Mouse (Mus musculus) cortical plate, adult 2 months (tissue): Measurements from ENCODE around the gene Rdh7.

Experiments used
- CTCF ChIP-seq: fragments of 200-500 bp; IDR thresholded peaks from 2 replicates; pipeline ENCODE4 v1.5.1; 2011; ENCODE audit warnings: mild to moderate bottlenecking, control low read depth, low read length; ENCODE audit not compliant: insufficient read depth; ENCODE audit errors: extremely low read depth
- POLR2A ChIP-seq: fragments of 200-500 bp; IDR thresholded peaks from 2 replicates; pipeline ENCODE4 v1.6.1; 2011; ENCODE audit warnings: mild to moderate bottlenecking, low read length, control low read depth; ENCODE audit not compliant: insufficient read depth; ENCODE audit errors: extremely low read depth

GRCm38 (mm10) chr10:127896705-127897104 is 8.1 kb upstream of the Rdh7 start:
- TF ChIP-seq CTCF: no peak
- TF ChIP-seq POLR2A: no peak
